Mouse (Mus musculus) lung, embryonic 15.5 days (tissue): ENCODE measurements around the gene Gm281. TPM values are rescaled to one million over a fixed set of nuclear protein-coding genes. Genes with fewer than 3 reads are reported as not detected.

Source experiments
- ATAC-seq: fragments of 200-750 bp; cut with Nextera tagmentation; 2 replicates; pipeline ENCODE4 v1.8.0; 2017; ENCODE audit warnings: moderate number of reproducible peaks, borderline replicate concordance; ENCODE audit not compliant: low FRiP score, low TSS enrichment; ENCODE audit errors: extremely low read depth
- H3K27ac ChIP-seq: fragments of 300-500 bp; sonication (generic); 2 replicates; pipeline ENCODE4 v1.5.1; 2015; ENCODE audit warnings: moderate library complexity, mild to moderate bottlenecking, inconsistent platforms
- H3K27me3 ChIP-seq: fragments of 300-500 bp; sonication (generic); 2 replicates; pipeline ENCODE4 v1.6.1; 2015; ENCODE audit warnings: inconsistent platforms
- H3K36me3 ChIP-seq: fragments of 300-500 bp; sonication (generic); 2 replicates; pipeline ENCODE4 v1.6.1; 2015; ENCODE audit warnings: inconsistent platforms
- H3K4me1 ChIP-seq: fragments of 300-500 bp; sonication (generic); 2 replicates; pipeline ENCODE4 v1.6.1; 2015; ENCODE audit warnings: inconsistent platforms
- H3K4me2 ChIP-seq: fragments of 300-500 bp; sonication (generic); 2 replicates; pipeline ENCODE4 v1.6.1; 2015; ENCODE audit warnings: inconsistent platforms, mild to moderate bottlenecking, moderate library complexity
- H3K4me3 ChIP-seq: fragments of 300-500 bp; sonication (generic); 2 replicates; pipeline ENCODE4 v1.5.1; 2015; ENCODE audit warnings: mild to moderate bottlenecking, inconsistent platforms
- H3K9ac ChIP-seq: fragments of 300-500 bp; sonication (generic); 2 replicates; pipeline ENCODE4 v1.6.1; 2015; ENCODE audit warnings: inconsistent platforms
- H3K9me3 ChIP-seq: fragments of 300-500 bp; sonication (generic); 2 replicates; pipeline ENCODE4 v1.6.1; 2016; ENCODE audit warnings: inconsistent platforms
- WGBS: fragments of 180-500 bp; shearing (Covaris S2); methylation state at CpG from one replicate; pipeline ENCODE4 v1.1.7; 2015; 5-methylcytosine and 5-hydroxymethylcytosine counted together
- microRNA-seq: library from miRNA; unstranded; fragments of <30 nt; microRNA quantifications from one replicate; pipeline ENCODE4, GENCODE M21; 2016
- polyA plus RNA-seq: library from polyadenylated mRNA; unstranded; fragments of >200 nt; fragmentation: Nextera tagmentation; extraction: Ambion mirVana; gene quantifications from 2 replicates; pipeline ENCODE4 v1.2.1, GENCODE M21; 2015

Gm281 gene
- polyA plus RNA-seq, 1 experiment from 2014 or later, result not detected

DNA sequence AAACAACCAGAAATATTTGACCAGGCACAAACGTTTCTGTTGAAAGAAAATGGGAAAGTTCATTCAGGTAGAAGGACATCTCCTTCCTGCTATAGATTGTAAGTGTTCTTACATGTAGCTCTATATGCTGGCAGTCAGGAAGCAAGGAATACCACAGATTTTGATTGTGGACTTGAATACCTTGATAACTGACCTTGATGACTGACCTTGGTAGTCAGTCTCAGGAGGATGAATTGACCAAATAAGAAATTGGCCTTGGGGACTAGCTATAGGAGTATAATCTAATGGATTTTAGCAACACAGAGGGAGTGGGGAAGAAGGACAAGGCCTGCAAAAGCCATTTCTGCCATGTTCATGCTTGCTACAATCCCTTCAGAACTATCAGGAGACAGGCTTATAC lies 123.8 kb downstream of the Gm281 start:
- 20% methylated on average over 1 of the region's 1 CpGs for WGBS
- Histone ChIP-seq H3K27me3 (no peaks in the 10 kb centered on the region), H3K9me3 (no peaks in the 10 kb centered on the region), H3K4me1 (no peaks in the 10 kb centered on the region), H3K36me3 (no peaks in the 10 kb centered on the region), H3K4me3 (no peak overlapping the region), H3K4me2 (no peak overlapping the region), H3K9ac (no peak overlapping the region), H3K27ac (no peak overlapping the region)
- ATAC-seq, result no peak

DNA sequence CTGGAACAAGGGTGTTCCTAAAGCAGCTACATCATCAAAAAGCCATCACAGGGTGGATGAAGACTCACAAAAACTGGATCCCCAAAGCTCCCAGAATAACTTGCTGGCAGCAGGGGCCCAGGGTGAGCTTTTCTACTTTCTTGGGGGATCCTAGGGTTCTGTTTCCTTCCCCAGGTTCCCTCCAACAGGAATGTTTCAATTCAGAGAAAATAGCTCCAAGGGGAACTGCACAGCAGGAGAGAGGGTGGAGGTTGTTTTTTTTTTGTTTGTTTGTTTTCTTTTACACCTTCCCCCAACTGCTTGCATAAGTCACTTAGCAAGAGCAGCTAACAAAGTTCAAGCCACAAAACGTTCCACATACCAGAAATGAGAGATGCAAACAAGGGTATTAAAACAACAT lies 124.3 kb downstream of the Gm281 start:
- Histone ChIP-seq H3K4me3 (no peak overlapping the region), H3K4me2 (no peak overlapping the region), H3K4me1 (no peaks in the 10 kb centered on the region), H3K36me3 (no peaks in the 10 kb centered on the region), H3K27ac (no peak overlapping the region), H3K9ac (no peak overlapping the region), H3K9me3 (no peaks in the 10 kb centered on the region), H3K27me3 (no peaks in the 10 kb centered on the region)
- WGBS, result 10% methylated on average over 1 of the region's 1 CpGs
- no peak for ATAC-seq

DNA sequence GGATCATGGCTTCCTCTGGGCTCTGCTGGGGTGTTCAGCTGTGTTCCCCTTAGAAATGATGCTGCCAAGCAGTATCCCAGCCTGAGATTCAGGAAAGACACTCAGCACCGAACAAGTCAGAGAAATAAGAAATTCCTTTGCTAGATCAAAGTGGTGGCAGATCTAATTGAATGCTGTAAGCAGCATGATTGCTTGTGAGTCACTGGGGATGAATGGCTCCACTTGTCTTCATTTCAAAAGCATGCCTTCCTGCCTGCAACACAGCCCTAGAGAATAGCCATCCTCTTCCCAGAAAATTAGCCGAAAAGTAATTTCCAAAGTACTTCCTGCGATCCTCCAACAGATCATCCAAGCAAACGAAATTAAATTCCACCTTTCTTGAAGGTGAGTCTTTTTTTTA lies 131.3 kb downstream of the Gm281 start:
- Histone ChIP-seq H3K4me2 (no peak overlapping the region), H3K9ac (no peak overlapping the region), H3K27me3 (no peaks in the 10 kb centered on the region), H3K27ac (no peak overlapping the region), H3K4me3 (no peak overlapping the region), H3K4me1 (no peaks in the 10 kb centered on the region), H3K36me3 (no peaks in the 10 kb centered on the region), H3K9me3 (no peaks in the 10 kb centered on the region)
- WGBS, result 70% methylated on average over 4 of the region's 4 CpGs
- no peak for ATAC-seq

DNA sequence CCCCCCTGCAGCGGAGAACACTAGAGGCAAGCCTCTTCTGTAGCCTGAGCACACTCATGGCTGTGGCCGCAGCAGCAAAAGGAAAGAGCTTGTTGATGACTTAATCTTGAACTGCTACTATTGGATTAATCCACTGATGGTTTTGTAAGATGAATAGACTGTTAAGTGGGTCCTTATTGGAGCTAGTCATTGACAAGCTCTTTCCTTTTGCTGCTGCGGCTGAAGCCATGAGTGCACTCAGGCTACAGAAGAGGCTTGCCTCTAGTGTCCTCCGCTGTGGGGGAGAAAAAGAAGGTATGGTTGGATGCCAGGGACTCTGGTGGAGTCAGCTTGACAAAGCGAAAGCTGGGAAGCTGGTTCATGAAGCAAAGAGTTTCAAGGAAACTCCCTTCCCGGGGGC lies 135.9 kb downstream of the Gm281 start:
- H3K4me2 ChIP-seq, result no peak overlapping the region
- H3K27me3 ChIP-seq, result no peaks in the 10 kb centered on the region
- WGBS, result 33% methylated on average over 5 of the region's 6 CpGs
- no peak for ATAC-seq
- no peak overlapping the region for H3K27ac ChIP-seq
- H3K4me1 ChIP-seq, result no peaks in the 10 kb centered on the region
- no peaks in the 10 kb centered on the region for H3K36me3 ChIP-seq
- no peaks in the 10 kb centered on the region for H3K9me3 ChIP-seq
- no peak overlapping the region for H3K4me3 ChIP-seq
- H3K9ac ChIP-seq, result no peak overlapping the region

DNA sequence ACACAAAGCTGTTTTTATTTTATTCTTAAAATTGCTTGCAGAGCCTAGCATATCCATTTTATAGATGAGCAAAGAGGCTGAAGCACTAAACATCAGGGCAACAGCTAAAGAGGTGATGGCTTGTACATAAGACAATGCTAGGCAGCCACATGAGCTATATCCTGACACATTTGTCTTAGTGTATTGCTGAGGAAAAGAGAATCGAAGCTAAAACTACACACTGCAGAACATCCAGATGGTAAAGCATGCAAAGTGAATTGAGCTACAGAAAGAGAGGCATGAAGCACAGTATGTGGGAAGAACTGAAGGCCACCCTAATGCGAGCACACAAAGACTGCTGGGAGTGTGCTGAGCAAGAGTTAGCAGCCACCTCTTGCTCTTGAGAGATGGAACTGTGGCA lies 143.1 kb downstream of the Gm281 start:
- H3K4me2 ChIP-seq, result no peak overlapping the region
- H3K4me1 ChIP-seq, result peaks cover 13% of the 10 kb centered on the region; the same call in 1 of the 2 replicates
- H3K9me3 ChIP-seq, result no peaks in the 10 kb centered on the region
- H3K27me3 ChIP-seq, result no peaks in the 10 kb centered on the region
- no peak overlapping the region for H3K27ac ChIP-seq
- ATAC-seq, result no peak
- 31% methylated on average over 2 of the region's 2 CpGs for WGBS
- no peaks in the 10 kb centered on the region for H3K36me3 ChIP-seq
- no peak overlapping the region for H3K4me3 ChIP-seq
- H3K9ac ChIP-seq, result no peak overlapping the region

DNA sequence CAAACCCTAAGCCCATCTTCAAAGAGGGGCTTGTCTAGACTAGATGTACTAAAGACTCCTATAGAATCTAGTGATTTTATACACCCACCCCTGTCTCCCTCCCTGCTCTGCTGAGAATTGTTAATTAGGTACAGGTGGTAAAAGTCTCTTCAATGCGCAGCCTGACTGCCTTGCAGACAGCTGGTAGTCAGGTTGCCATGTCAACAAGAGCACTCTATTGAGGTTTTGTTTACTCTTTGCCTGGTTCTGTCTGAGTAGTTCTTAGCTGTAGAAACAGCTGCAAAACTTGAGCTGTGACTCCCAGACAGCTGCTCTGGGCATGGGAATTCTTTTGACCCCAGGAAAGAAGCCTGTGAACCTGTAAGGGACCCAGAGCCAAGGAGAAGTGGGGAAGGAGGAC lies 143.6 kb downstream of the Gm281 start:
- no peaks in the 10 kb centered on the region for H3K9me3 ChIP-seq
- no peaks in the 10 kb centered on the region for H3K27me3 ChIP-seq
- H3K4me2 ChIP-seq, result no peak overlapping the region
- WGBS, result 0% methylated on average over 1 of the region's 1 CpGs
- no peak overlapping the region for H3K4me3 ChIP-seq
- peak; percentile 65; the same call in 1 of the 2 replicates for ATAC-seq
- no peak overlapping the region for H3K9ac ChIP-seq
- no peaks in the 10 kb centered on the region for H3K36me3 ChIP-seq
- no peak overlapping the region for H3K27ac ChIP-seq
- peaks cover 13% of the 10 kb centered on the region; the same call in 1 of the 2 replicates for H3K4me1 ChIP-seq

Small RNA genes within 50 kb of the gene (microRNA-seq; reads per million reads assigned to microRNA genes)
- not detected for gene Gm27506

Other genes with a start within 250 kb of the Gm281 start
- 0.43 and 0.59 TPM in 2 replicates for gene Sntn, start 243.6 kb downstream of the Gm281 start, polyA plus RNA-seq
- gene Atxn7, start 47.0 kb upstream of the Gm281 start, polyA plus RNA-seq, result 3.4 and 4.9 TPM in 2 replicates
- 168 and 189 TPM in 2 replicates for gene Thoc7, start 47.4 kb upstream of the Gm281 start, polyA plus RNA-seq
- 239 and 243 TPM in 2 replicates for gene Psmd6, start 206.5 kb upstream of the Gm281 start, polyA plus RNA-seq